Mouse (Mus musculus) kidney, embryonic 14.5 days (tissue): ENCODE measurements around the gene Srl. TPM values are rescaled to one million over a fixed set of nuclear protein-coding genes. Genes with fewer than 3 reads are reported as not detected.

ENCODE experiments used
- ATAC-seq: fragments of 200-750 bp; cut with Nextera tagmentation; 2 replicates; pipeline ENCODE4 v1.8.0; 2017; ENCODE audit warnings: moderate number of reproducible peaks, mild to moderate bottlenecking, moderate TSS enrichment, moderate library complexity; ENCODE audit not compliant: low FRiP score, low TSS enrichment
- H3K27ac ChIP-seq: fragments of 300-500 bp; sonication (generic); 2 replicates; pipeline ENCODE4 v1.5.1; 2014; ENCODE audit warnings: low read depth, mild to moderate bottlenecking, low read length, moderate library complexity, mixed read lengths
- H3K27me3 ChIP-seq: fragments of 300-500 bp; sonication (generic); 2 replicates; pipeline ENCODE4 v1.6.1; 2014; ENCODE audit warnings: mild to moderate bottlenecking, low read length; ENCODE audit not compliant: control insufficient read depth, insufficient read depth
- H3K36me3 ChIP-seq: fragments of 300-500 bp; sonication (generic); 2 replicates; pipeline ENCODE4 v1.6.1; 2014; ENCODE audit warnings: low read length, mixed read lengths; ENCODE audit not compliant: control insufficient read depth, insufficient read depth
- H3K4me1 ChIP-seq: fragments of 300-500 bp; sonication (generic); 2 replicates; pipeline ENCODE4 v1.6.1; 2014; ENCODE audit warnings: low read length, mixed read lengths; ENCODE audit not compliant: control insufficient read depth, insufficient read depth
- H3K4me2 ChIP-seq: fragments of 300-500 bp; sonication (generic); replicated peaks from 2 replicates; pipeline ENCODE4 v1.6.1; 2014; ENCODE audit warnings: low read depth, mild to moderate bottlenecking, low read length
- H3K4me3 ChIP-seq: fragments of 300-500 bp; sonication (generic); 2 replicates; pipeline ENCODE4 v1.5.1; 2014; ENCODE audit warnings: mild to moderate bottlenecking, low read length
- H3K9ac ChIP-seq: fragments of 300-500 bp; sonication (generic); 2 replicates; pipeline ENCODE4 v1.6.1; 2014; ENCODE audit warnings: low read depth, mild to moderate bottlenecking, low read length, moderate library complexity
- H3K9me3 ChIP-seq: fragments of 300-500 bp; sonication (generic); 2 replicates; pipeline ENCODE4 v1.6.1; 2016; ENCODE audit warnings: low read length; ENCODE audit not compliant: control insufficient read depth
- WGBS: fragments of 180-500 bp; shearing (Covaris S2); extraction: QIAGEN DNeasy Blood & Tissue Kit; methylation state at CpG from one replicate; pipeline ENCODE4 v1.1.7; 2014; 5-methylcytosine and 5-hydroxymethylcytosine counted together
- polyA plus RNA-seq: library from polyadenylated mRNA; unstranded; fragments of >200 nt; fragmentation: Nextera tagmentation; extraction: Ambion mirVana; gene quantifications from 2 replicates; pipeline ENCODE4 v1.2.1, GENCODE M21; 2014

Gene Srl
- polyA plus RNA-seq, 1 experiment from 2014 or later: 21.1 TPM

- no peaks in the 10 kb centered on the region for H3K9me3 ChIP-seq
- no peaks in the 10 kb centered on the region for H3K27me3 ChIP-seq
- no peak overlapping the region for H3K27ac ChIP-seq
- WGBS: 80% methylated on average over 4 of the region's 4 CpGs
- no peak for ATAC-seq
- no peaks in the 10 kb centered on the region for H3K4me1 ChIP-seq
- H3K4me2 ChIP-seq: no peak overlapping the region
- no peaks in the 10 kb centered on the region for H3K36me3 ChIP-seq
- H3K9ac ChIP-seq: no peak overlapping the region
- no peak overlapping the region for H3K4me3 ChIP-seq
These were observed 85.9 kb downstream of the Srl start for GRCm38 (mm10) chr16:4455693-4456092.

GRCm38 (mm10) chr16:4454563-4454962 lies 87.1 kb downstream of the Srl start:
- no peak for ATAC-seq
- Histone ChIP-seq H3K36me3 (no peaks in the 10 kb centered on the region), H3K9me3 (no peaks in the 10 kb centered on the region), H3K4me1 (no peaks in the 10 kb centered on the region), H3K27ac (no peak overlapping the region), H3K9ac (no peak overlapping the region), H3K27me3 (no peaks in the 10 kb centered on the region), H3K4me2 (no peak overlapping the region), H3K4me3 (no peak overlapping the region)
- 87% methylated on average over 7 of the region's 7 CpGs for WGBS

- WGBS: 89% methylated on average over 6 of the region's 6 CpGs
- Histone ChIP-seq H3K9ac (0 out of 2 replicates have a peak overlapping the region, but pooled peaks have one; percentile 7), H3K36me3 (no peaks in the 10 kb centered on the region), H3K9me3 (no peaks in the 10 kb centered on the region), H3K27ac (no peak overlapping the region), H3K27me3 (no peaks in the 10 kb centered on the region), H3K4me2 (no peak overlapping the region), H3K4me3 (no peak overlapping the region), H3K4me1 (no peaks in the 10 kb centered on the region)
- ATAC-seq: no peak
These were observed 92.2 kb downstream of the Srl start for GRCm38 (mm10) chr16:4449418-4449817.

- WGBS: 50% methylated on average over 9 of the region's 9 CpGs
- no peak; the same call in 1 of the 2 replicates for ATAC-seq
- Histone ChIP-seq H3K4me2 (no peak overlapping the region), H3K27me3 (no peaks in the 10 kb centered on the region), H3K27ac (no peak overlapping the region), H3K4me3 (no peak overlapping the region), H3K36me3 (no peaks in the 10 kb centered on the region), H3K4me1 (no peaks in the 10 kb centered on the region), H3K9me3 (no peaks in the 10 kb centered on the region), H3K9ac (no peak overlapping the region)
These were observed 93.4 kb downstream of the Srl start for GRCm38 (mm10) chr16:4448235-4448634.

GRCm38 (mm10) chr16:4446395-4446794 lies 95.2 kb downstream of the Srl start:
- no peaks in the 10 kb centered on the region for H3K27me3 ChIP-seq
- no peak overlapping the region for H3K27ac ChIP-seq
- no peak overlapping the region for H3K9ac ChIP-seq
- WGBS: 56% methylated on average over 4 of the region's 4 CpGs
- H3K36me3 ChIP-seq: no peaks in the 10 kb centered on the region
- H3K4me2 ChIP-seq: no peak overlapping the region
- no peaks in the 10 kb centered on the region for H3K4me1 ChIP-seq
- H3K9me3 ChIP-seq: no peaks in the 10 kb centered on the region
- ATAC-seq: no peak
- H3K4me3 ChIP-seq: no peak overlapping the region

GRCm38 (mm10) chr16:4444378-4444777 lies 97.2 kb downstream of the Srl start:
- no peaks in the 10 kb centered on the region for H3K27me3 ChIP-seq
- no peak overlapping the region for H3K9ac ChIP-seq
- ATAC-seq: no peak
- H3K4me1 ChIP-seq: no peaks in the 10 kb centered on the region
- no peak overlapping the region for H3K4me3 ChIP-seq
- 62% methylated on average over 1 of the region's 1 CpGs for WGBS
- no peak overlapping the region for H3K27ac ChIP-seq
- H3K36me3 ChIP-seq: no peaks in the 10 kb centered on the region
- no peaks in the 10 kb centered on the region for H3K9me3 ChIP-seq
- no peak overlapping the region for H3K4me2 ChIP-seq

GRCm38 (mm10) chr16:4439302-4440066 lies 102.1 kb downstream of the Srl start:
- H3K36me3 ChIP-seq: no peaks in the 10 kb centered on the region
- no peak for ATAC-seq
- H3K4me3 ChIP-seq: no peak overlapping the region
- no peaks in the 10 kb centered on the region for H3K9me3 ChIP-seq
- no peaks in the 10 kb centered on the region for H3K27me3 ChIP-seq
- no peak overlapping the region for H3K4me2 ChIP-seq
- H3K27ac ChIP-seq: no peak overlapping the region
- H3K4me1 ChIP-seq: no peaks in the 10 kb centered on the region
- no peak overlapping the region for H3K9ac ChIP-seq
- 63% methylated on average over 10 of the region's 10 CpGs for WGBS

GRCm38 (mm10) chr16:4436738-4437137 lies 104.9 kb downstream of the Srl start:
- H3K4me1 ChIP-seq: no peaks in the 10 kb centered on the region
- H3K36me3 ChIP-seq: no peaks in the 10 kb centered on the region
- no peak overlapping the region for H3K4me3 ChIP-seq
- no peak overlapping the region for H3K9ac ChIP-seq
- H3K4me2 ChIP-seq: no peak overlapping the region
- H3K27me3 ChIP-seq: no peaks in the 10 kb centered on the region
- WGBS: 59% methylated on average over 4 of the region's 4 CpGs
- ATAC-seq: no peak
- H3K9me3 ChIP-seq: no peaks in the 10 kb centered on the region
- no peak overlapping the region for H3K27ac ChIP-seq

GRCm38 (mm10) chr16:4435371-4435770 lies 106.2 kb downstream of the Srl start:
- H3K27ac ChIP-seq: no peak overlapping the region
- no peak overlapping the region for H3K9ac ChIP-seq
- no peaks in the 10 kb centered on the region for H3K36me3 ChIP-seq
- H3K9me3 ChIP-seq: no peaks in the 10 kb centered on the region
- ATAC-seq: no peak
- no peak overlapping the region for H3K4me2 ChIP-seq
- H3K27me3 ChIP-seq: no peaks in the 10 kb centered on the region
- H3K4me1 ChIP-seq: no peaks in the 10 kb centered on the region
- no peak overlapping the region for H3K4me3 ChIP-seq
- 78% methylated on average over 2 of the region's 2 CpGs for WGBS
